Mouse (Mus musculus) splenic B cell, adult 2 months (primary cell): ENCODE results near the gene Gm15557.

Source experiments
- DNase-seq: peaks from one replicate; pipeline ENCODE4 v3.0.0-alpha.2; 2011; ENCODE audit warnings: low read depth, low spot score
- H3K27me3 ChIP-seq: 2 replicates; pipeline ENCODE4 v1.6.1; 2012; ENCODE audit warnings: mild to moderate bottlenecking, low read length, moderate library complexity, mixed read lengths; ENCODE audit not compliant: control insufficient read depth, poor library complexity, insufficient read depth, severe bottlenecking
- H3K36me3 ChIP-seq: 2 replicates; pipeline ENCODE4 v1.6.1; 2012; ENCODE audit warnings: mild to moderate bottlenecking, low read length, moderate library complexity, mixed read lengths; ENCODE audit not compliant: control insufficient read depth, poor library complexity, insufficient read depth, severe bottlenecking

The Gm15557 gene

GRCm38 (mm10) chr2:155944685-155945084, 4.2 kb downstream of the Gm15557 start:
- no peak for DNase-seq
- Histone ChIP-seq H3K36me3 (no peaks in the 10 kb centered on the region), H3K27me3 (no peaks in the 10 kb centered on the region)

- DNase-seq: no peak
- H3K27me3 ChIP-seq: no peaks in the 10 kb centered on the region
- no peaks in the 10 kb centered on the region for H3K36me3 ChIP-seq
Observed at GRCm38 (mm10) chr2:155945124-155945523, 4.6 kb downstream of the Gm15557 start, which contains the start of gene Gdf5. Gene Gdf5, minus strand, starts transcription at chr2:155945367.

DNA sequence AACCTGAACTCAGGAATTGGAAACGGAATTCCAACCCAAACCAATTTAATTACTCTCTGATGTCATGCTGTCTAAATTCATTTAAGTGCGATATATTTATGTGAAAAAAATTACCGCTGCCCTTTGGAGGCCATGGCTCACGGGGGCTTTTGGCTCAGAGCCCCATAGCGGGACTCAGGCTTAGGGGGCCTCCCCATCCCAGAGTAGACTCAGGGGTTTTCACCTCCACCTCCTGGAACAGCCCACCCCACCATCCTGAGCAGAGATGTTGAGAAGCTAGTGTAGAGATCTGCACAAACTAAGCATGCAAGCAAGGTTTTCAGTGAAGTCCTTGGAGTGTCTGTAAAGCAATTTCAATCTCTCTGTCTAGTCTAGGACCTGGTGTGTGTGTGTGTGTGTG, 5.1 kb downstream of the Gm15557 start:
- Histone ChIP-seq H3K27me3 (no peaks in the 10 kb centered on the region), H3K36me3 (no peaks in the 10 kb centered on the region)
- DNase-seq: no peak

- peak; percentile 70 for DNase-seq
- H3K27me3 ChIP-seq: no peaks in the 10 kb centered on the region
- H3K36me3 ChIP-seq: no peaks in the 10 kb centered on the region
Observed at GRCm38 (mm10) chr2:155946069-155946468, 5.5 kb downstream of the Gm15557 start.

DNA sequence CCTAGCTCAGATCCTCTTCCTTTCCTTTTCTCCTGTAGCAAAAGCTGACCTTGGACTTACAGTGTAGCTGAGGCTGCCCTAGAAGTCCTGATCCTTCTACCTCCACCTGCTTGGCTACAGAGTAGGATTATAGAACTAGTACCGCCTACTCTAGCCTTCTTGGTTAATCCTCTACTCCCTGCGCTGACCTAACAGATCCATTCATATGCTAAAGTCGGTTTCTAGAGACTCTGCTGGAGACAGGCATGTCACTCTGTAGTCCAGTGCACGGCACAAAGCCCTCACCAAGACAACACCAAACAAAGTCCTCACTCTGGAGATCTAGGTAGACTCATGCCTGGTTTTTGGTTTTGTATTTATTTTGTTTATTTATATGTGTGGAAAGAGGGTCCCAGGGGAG, 6.0 kb downstream of the Gm15557 start:
- no peaks in the 10 kb centered on the region for H3K27me3 ChIP-seq
- no peaks in the 10 kb centered on the region for H3K36me3 ChIP-seq
- DNase-seq: no peak

GRCm38 (mm10) chr2:155947390-155948002, 7.0 kb downstream of the Gm15557 start:
- DNase-seq: no peak
- Histone ChIP-seq H3K36me3 (no peaks in the 10 kb centered on the region), H3K27me3 (no peaks in the 10 kb centered on the region)

DNA sequence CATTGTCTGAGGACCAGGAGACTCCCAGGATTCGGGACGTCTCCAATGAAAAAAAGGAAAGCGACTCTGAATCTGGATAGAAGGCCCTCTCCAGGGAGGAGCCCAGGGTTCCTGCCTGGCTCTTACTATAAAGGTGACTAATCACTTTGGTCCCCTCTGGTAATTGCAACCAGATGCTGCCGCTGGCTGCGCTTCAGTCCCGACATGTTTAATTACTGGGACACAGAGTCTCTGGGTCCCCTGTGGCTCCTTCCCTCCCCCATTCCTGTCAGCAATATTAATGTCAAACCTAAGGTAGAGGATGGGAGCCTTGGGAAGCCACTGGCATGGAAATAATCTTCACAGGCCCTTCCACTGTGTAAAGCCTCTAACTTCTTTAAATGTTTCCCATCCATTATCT, 8.8 kb downstream of the Gm15557 start:
- Histone ChIP-seq H3K27me3 (no peaks in the 10 kb centered on the region), H3K36me3 (no peaks in the 10 kb centered on the region)
- no peak for DNase-seq

DNA sequence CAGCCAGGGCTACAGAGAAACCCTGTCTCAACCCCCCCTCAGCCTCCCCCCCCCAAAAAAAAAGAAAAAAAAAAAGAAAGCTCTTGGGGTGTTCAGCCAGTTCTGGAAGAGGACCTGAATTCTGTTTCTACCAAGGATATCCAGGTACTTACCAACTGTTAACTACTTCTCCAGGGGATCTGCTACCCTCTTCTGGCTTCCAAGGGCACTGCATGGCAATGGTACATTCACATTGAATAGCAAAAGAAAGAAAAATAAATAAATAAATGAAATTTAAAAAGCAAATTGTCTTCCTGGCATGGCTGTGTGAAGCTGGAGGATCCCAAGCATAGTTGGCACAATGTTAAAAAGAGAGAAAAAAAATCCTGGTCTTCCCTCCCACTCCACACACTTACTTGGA, 11.5 kb downstream of the Gm15557 start:
- H3K36me3 ChIP-seq: no peaks in the 10 kb centered on the region
- DNase-seq: peak; percentile 61
- no peaks in the 10 kb centered on the region for H3K27me3 ChIP-seq

DNA sequence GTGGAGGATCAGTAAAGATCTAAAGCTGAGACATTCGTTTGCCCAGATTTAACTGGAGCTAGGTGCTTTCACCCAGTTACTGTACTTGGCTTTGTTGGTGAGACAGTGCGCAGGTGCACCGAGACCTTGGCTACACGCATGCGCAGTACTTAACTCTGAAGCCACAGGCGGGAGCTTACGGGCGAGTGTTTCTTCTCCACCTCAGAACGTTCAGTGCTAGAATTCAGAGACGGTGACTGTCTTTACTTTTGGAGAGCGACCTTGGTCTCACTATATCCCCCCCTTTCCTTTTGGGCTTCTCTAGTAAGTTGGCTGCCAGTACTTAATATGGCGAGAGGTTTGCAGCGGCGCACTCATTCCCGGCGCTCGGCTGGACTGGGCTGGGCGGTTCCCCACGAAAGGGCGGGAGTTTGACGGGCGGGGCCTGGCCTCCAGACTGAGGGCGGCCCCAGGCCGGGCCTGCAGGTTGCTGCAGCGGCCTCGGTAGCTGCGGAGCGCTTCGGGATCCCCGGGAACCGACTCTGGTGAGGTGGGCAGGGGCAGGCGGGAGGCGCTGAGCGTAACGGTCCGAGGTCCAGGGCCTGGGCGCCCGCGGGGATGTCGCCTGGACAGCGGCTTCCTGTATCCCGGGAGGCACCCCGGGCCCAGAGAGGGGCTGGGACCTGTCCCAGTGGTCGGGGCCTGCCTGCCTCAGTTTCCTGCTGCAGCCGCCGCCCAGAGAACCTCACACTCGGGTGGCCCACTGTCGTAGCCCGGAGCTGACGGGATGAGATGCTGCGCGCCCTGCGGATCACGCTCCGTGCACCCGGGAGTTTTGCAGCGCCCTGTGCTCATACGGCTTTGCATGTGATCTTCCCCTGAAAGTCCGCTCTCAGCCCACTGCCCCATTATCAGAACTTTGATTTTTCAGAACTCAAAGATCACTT, 15.9 kb downstream of the Gm15557 start, which contains the start of gene Cep250:
TSS of gene Cep250 (plus strand) at position 325 of the 926 bp plus-strand sequence.
- no peaks in the 10 kb centered on the region for H3K36me3 ChIP-seq
- no peaks in the 10 kb centered on the region for H3K27me3 ChIP-seq
- DNase-seq: peak; percentile 93

DNA sequence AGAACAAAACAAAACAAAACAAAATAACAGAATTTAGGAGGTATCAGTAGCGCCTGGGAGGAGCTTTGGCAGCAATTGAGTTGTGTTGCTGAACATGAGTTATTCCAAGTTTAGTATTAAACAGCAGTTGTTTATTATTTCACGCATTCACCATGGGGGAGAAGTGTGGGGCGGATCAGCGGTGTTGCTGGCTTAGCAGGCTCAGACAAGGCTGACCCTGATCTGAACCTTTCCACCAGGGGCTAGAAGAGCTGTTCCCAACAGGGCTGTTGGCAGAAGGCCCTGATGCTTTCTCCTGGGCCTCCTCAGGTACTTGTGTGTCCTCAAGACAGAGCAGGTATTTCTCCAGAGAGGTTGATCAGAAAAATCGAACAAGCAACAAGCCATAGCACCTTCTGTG, 19.5 kb downstream of the Gm15557 start:
- DNase-seq: no peak
- H3K27me3 ChIP-seq: no peaks in the 10 kb centered on the region
- peaks cover 8% of the 10 kb centered on the region for H3K36me3 ChIP-seq

- Histone ChIP-seq H3K27me3 (no peaks in the 10 kb centered on the region), H3K36me3 (peaks cover 8% of the 10 kb centered on the region)
- DNase-seq: peak; percentile 63
Observed at GRCm38 (mm10) chr2:155961862-155962261, 21.3 kb downstream of the Gm15557 start.

DNA sequence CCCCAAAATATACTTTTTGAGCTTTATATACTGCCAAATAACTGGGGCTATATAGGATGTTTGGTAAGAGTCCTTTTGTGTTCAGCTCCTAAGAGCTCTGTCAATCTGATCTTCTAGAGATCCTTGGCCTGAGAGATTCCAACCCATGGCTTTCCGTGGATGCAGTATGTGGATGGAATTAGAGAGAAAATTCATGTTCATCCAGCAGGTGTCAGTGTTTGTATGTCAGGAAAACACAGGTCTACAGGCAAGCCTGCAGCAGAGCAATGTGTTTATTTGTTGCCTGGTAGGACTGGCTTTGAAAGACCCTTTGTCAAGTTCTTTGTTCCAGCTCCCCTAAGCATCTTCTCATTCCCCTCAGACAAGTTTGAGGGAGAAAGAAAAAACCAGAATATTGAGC, 22.5 kb downstream of the Gm15557 start:
- Histone ChIP-seq H3K36me3 (peaks cover 8% of the 10 kb centered on the region), H3K27me3 (no peaks in the 10 kb centered on the region)
- DNase-seq: peak; percentile 48

- Histone ChIP-seq H3K36me3 (peaks cover 9% of the 10 kb centered on the region), H3K27me3 (no peaks in the 10 kb centered on the region)
- no peak for DNase-seq
Observed at GRCm38 (mm10) chr2:155973348-155973747, 32.8 kb downstream of the Gm15557 start.

DNA sequence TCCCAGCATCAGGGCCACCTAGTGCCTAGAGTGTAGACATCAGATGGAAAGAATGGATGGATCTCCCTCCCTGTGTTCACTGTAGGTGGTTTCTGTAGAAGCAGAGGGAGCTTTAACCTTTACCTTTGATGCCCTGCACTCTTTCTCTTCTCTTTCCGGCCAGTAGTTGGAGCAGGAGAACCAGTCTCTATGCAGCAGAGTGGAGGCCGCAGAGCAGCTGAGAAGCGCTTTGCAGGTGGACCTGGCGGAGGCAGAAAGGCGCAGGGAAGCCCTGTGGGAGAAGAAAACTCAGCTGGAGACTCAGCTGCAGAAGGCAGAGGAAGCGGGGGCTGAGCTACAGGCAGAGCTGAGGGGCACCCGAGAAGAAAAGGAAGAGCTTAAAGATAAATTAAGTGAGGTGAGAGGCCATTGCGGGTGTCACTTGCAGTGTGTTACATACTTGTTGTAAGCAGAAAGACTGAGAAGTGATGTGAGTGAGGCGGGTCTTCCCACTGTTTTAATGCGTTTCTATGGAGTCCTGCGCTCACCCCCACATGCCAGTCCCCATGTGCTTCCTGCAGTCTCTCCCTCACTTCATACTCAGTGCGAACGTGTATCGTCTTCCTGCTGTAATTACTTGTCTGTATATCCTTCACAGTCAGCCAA, 33.7 kb downstream of the Gm15557 start:
- Histone ChIP-seq H3K36me3 (peaks cover 6% of the 10 kb centered on the region), H3K27me3 (no peaks in the 10 kb centered on the region)
- peak; percentile 55 for DNase-seq
